Mouse (Mus musculus): ENCODE results near the gene Ptpn7.
"Not testable (repeated sequence)": the region's sequence is repeated elsewhere in the genome, so short reads cannot be mapped to it uniquely, and the experiment has no call there.

Ptpn7 gene

GRCm38 (mm10) chr1:135159556-135160123 is 27.1 kb downstream of the Ptpn7 start:
- DNase-seq, result no peak

- no peak for DNase-seq
Measured at GRCm38 (mm10) chr1:135160411-135161050, 28.0 kb downstream of the Ptpn7 start.

- DNase-seq, result no peak
Measured at GRCm38 (mm10) chr1:135162720-135163119, 30.2 kb downstream of the Ptpn7 start.

- no peak for DNase-seq
Measured at GRCm38 (mm10) chr1:135167435-135167834, 34.9 kb downstream of the Ptpn7 start, which contains the start of gene Gpr37l1. Gene Gpr37l1 (minus strand): TSS chr1:135167681.

- DNase-seq, result no peak
Measured at GRCm38 (mm10) chr1:135168453-135169200, 36.1 kb downstream of the Ptpn7 start.

GRCm38 (mm10) chr1:135169556-135170224 is 37.2 kb downstream of the Ptpn7 start:
- DNase-seq, result no peak

- no peak for DNase-seq
Measured at GRCm38 (mm10) chr1:135170299-135170698, 37.8 kb downstream of the Ptpn7 start.

- DNase-seq, result no peak
Measured at GRCm38 (mm10) chr1:135171202-135171601, 38.7 kb downstream of the Ptpn7 start.

- DNase-seq, result no peak
Measured at GRCm38 (mm10) chr1:135171984-135172383, 39.5 kb downstream of the Ptpn7 start.

- no peak for DNase-seq
Measured at GRCm38 (mm10) chr1:135173311-135173710, 40.8 kb downstream of the Ptpn7 start.

- DNase-seq, result no peak
Measured at GRCm38 (mm10) chr1:135175176-135175575, 42.7 kb downstream of the Ptpn7 start.

- no peak for DNase-seq
Measured at GRCm38 (mm10) chr1:135177724-135178123, 45.2 kb downstream of the Ptpn7 start.

GRCm38 (mm10) chr1:135178863-135179262 is 46.4 kb downstream of the Ptpn7 start:
- no peak for DNase-seq

- no peak for DNase-seq
Measured at GRCm38 (mm10) chr1:135180830-135181229, 48.3 kb downstream of the Ptpn7 start.

GRCm38 (mm10) chr1:135181275-135181674 is 48.8 kb downstream of the Ptpn7 start:
- no peak for DNase-seq

GRCm38 (mm10) chr1:135181880-135182623 is 49.6 kb downstream of the Ptpn7 start:
- DNase-seq, result no peak

- DNase-seq, result no peak
Measured at GRCm38 (mm10) chr1:135182975-135183374, 50.5 kb downstream of the Ptpn7 start.

- no peak for DNase-seq
Measured at GRCm38 (mm10) chr1:135183448-135183847, 50.9 kb downstream of the Ptpn7 start.

- no peak for DNase-seq
Measured at GRCm38 (mm10) chr1:135183941-135184570, 51.6 kb downstream of the Ptpn7 start.

- DNase-seq, result no peak
Measured at GRCm38 (mm10) chr1:135185936-135186335, 53.4 kb downstream of the Ptpn7 start.

GRCm38 (mm10) chr1:135186427-135186826 is 53.9 kb downstream of the Ptpn7 start:
- no peak for DNase-seq

GRCm38 (mm10) chr1:135187016-135187415 is 54.5 kb downstream of the Ptpn7 start:
- not testable (repeated sequence) for DNase-seq

Data from thymus, postnatal 4 days (tissue).